Mouse (Mus musculus): ENCODE measurements around the gene Tmem108.
A peak's percentile ranks its signal among the peaks of the same experiment; 100 is the strongest.

- TF ChIP-seq CTCF (IDR thresholded peaks at IDR 0.05) (peak; percentile 73), EP300 (IDR thresholded peaks at IDR 0.05; ENCODE audit: insufficient read depth, low read depth, low read length) (no peak), POLR2A (IDR thresholded peaks at IDR 0.05; ENCODE audit: insufficient read depth, low read depth, low read length) (no peak)
Measured at GRCm38 (mm10) chr9:103563864-103564610, 197.6 kb downstream of the Tmem108 start.
